Mouse (Mus musculus): ENCODE data around the gene Pgp.
A peak's percentile ranks its signal among the peaks of the same experiment; 100 is the strongest.

- TF ChIP-seq CTCF (IDR thresholded peaks at IDR 0.05; ENCODE audit: extremely low read depth, insufficient read depth, low read length) (peak; percentile 18; the same call in 1 of the 2 replicates), POLR2A (IDR thresholded peaks at IDR 0.05; ENCODE audit: extremely low read depth, insufficient read depth, low read length) (peak; percentile 10; the same call in 1 of the 2 replicates)
These were observed 36.3 kb downstream of the Pgp start for GRCm38 (mm10) chr17:24506332-24507070.

All from cortical plate, adult 2 months (tissue).